ENCODE assay signal across 20 mouse cellular contexts in genomic region chr3:137228416-137228815, GRCm38 (mm10).
"Had no signal": no experiment of that assay in that cellular context is flagged by ENCODE, and none has a peak within 500 bp of the region (broad histone marks: within the 10 kb centered on the region; RNA-seq: fewer than 3 reads in every experiment).

No protein-coding gene starts in this region.

- H3K4me3 ChIP-seq: kidney, embryonic 15.5 days; left cerebral cortex, adult 2 months; limb, embryonic 12.5 days; liver, embryonic 13.5 days; megakaryocyte, embryonic 14.5 days; midbrain, embryonic 10.5 days; midbrain, embryonic 15.5 days; neural tube, embryonic 12.5 days; neural tube, embryonic 15.5 days had no signal

- H3K9me3 ChIP-seq: kidney, embryonic 15.5 days; limb, embryonic 12.5 days; liver, embryonic 13.5 days; megakaryocyte, embryonic 14.5 days; midbrain, embryonic 10.5 days; midbrain, embryonic 15.5 days; neural tube, embryonic 12.5 days; neural tube, embryonic 15.5 days had no signal

- H3K27ac ChIP-seq: kidney, embryonic 15.5 days; left cerebral cortex, adult 2 months; limb, embryonic 12.5 days; liver, embryonic 13.5 days; midbrain, embryonic 10.5 days; midbrain, embryonic 15.5 days; neural tube, embryonic 12.5 days; neural tube, embryonic 15.5 days had no signal

- H3K9ac ChIP-seq: kidney, embryonic 15.5 days; limb, embryonic 12.5 days; liver, embryonic 13.5 days; midbrain, embryonic 15.5 days; neural tube, embryonic 12.5 days; neural tube, embryonic 15.5 days had no signal

- H3K4me1 ChIP-seq: kidney, embryonic 15.5 days; limb, embryonic 12.5 days; liver, embryonic 13.5 days; megakaryocyte, embryonic 14.5 days; midbrain, embryonic 10.5 days; midbrain, embryonic 15.5 days; neural tube, embryonic 12.5 days; neural tube, embryonic 15.5 days had no signal

- ATAC-seq: midbrain, embryonic 15.5 days had no signal

- H3K27me3 ChIP-seq: kidney, embryonic 15.5 days; limb, embryonic 12.5 days; liver, embryonic 13.5 days; megakaryocyte, embryonic 14.5 days; midbrain, embryonic 15.5 days; neural tube, embryonic 12.5 days; neural tube, embryonic 15.5 days had no signal

- H3K4me2 ChIP-seq: kidney, embryonic 15.5 days; limb, embryonic 12.5 days; liver, embryonic 13.5 days; midbrain, embryonic 15.5 days; neural tube, embryonic 12.5 days; neural tube, embryonic 15.5 days had no signal

- DNase-seq: kidney, adult 11 months; kidney, adult 8-10 months; kidney, postnatal 10 days; kidney, postnatal 36 days; layer of hippocampus, postnatal 36 days; liver, embryonic 13.5 days; lung, adult 2 months; right cerebral cortex, adult 18-20 months; right cerebral cortex, postnatal 14 days; spleen, adult 18-20 months; thymus, adult 18-20 months; thymus, postnatal 4 days had no signal

- H3K36me3 ChIP-seq: kidney, embryonic 15.5 days; limb, embryonic 12.5 days; liver, embryonic 13.5 days; midbrain, embryonic 10.5 days; midbrain, embryonic 15.5 days; neural tube, embryonic 12.5 days; neural tube, embryonic 15.5 days had no signal
